In genomic region chr11:46204841-46205240, GRCm38 (mm10) we compare ENCODE assay signal across 22 mouse cellular contexts. TPM values are rescaled to one million over a fixed set of nuclear protein-coding genes. Genes with fewer than 3 reads are reported as not detected.
A peak's percentile ranks its signal among the peaks of the same experiment; 100 is the strongest.
DNase-seq lines count a peak whose midpoint lies in the region; ATAC-seq and TF ChIP-seq lines count a peak whose summit lies in the region.
"Had no signal": no experiment of that assay in that cellular context is flagged by ENCODE, and none has a peak within 500 bp of the region (broad histone marks: within the 10 kb centered on the region; RNA-seq: fewer than 3 reads in every experiment).

No protein-coding gene starts in this region.

- H3K27me3 ChIP-seq in forebrain, embryonic 11.5 days (ENCODE audit: control insufficient read depth, insufficient read depth, low read length) = no peaks in the 10 kb centered on the region
- no peaks in the 10 kb centered on the region for H3K27me3 ChIP-seq in forebrain, embryonic 10.5 days (ENCODE audit: poor library complexity, severe bottlenecking)
- no peaks in the 10 kb centered on the region for H3K27me3 ChIP-seq in kidney, embryonic 14.5 days (ENCODE audit: control insufficient read depth, insufficient read depth, low read length)
- no peaks in the 10 kb centered on the region for H3K27me3 ChIP-seq in CH12.LX (replicated peaks)
- H3K27me3 ChIP-seq: neural tube, embryonic 15.5 days had no signal

- no peaks in the 10 kb centered on the region for H3K4me1 ChIP-seq in forebrain, embryonic 11.5 days (replicated peaks; ENCODE audit: control insufficient read depth, insufficient read depth, low read length)
- peaks cover 11% of the 10 kb centered on the region for H3K4me1 ChIP-seq in forebrain, embryonic 10.5 days
- peaks cover 20% of the 10 kb centered on the region for H3K4me1 ChIP-seq in kidney, embryonic 14.5 days (ENCODE audit: control insufficient read depth, insufficient read depth, low read length)
- peaks cover 0 to under 1% of the 10 kb centered on the region in 2 experiments; a peak in 1 of 4 replicates for H3K4me1 ChIP-seq in CH12.LX (ENCODE audit: control insufficient read depth in 1 of 2, insufficient read depth in 2 of 2)
- H3K4me1 ChIP-seq: neural tube, embryonic 15.5 days had no signal

- no peak overlapping the region for H3K4me3 ChIP-seq in forebrain, embryonic 11.5 days (ENCODE audit: low read depth, low read length)
- no peak overlapping the region for H3K4me3 ChIP-seq in forebrain, embryonic 10.5 days
- H3K4me3 ChIP-seq in kidney, embryonic 14.5 days (ENCODE audit: low read length) = no peak overlapping the region
- H3K4me3 ChIP-seq in CH12.LX (replicated peaks in 1 of 3; ENCODE audit: low read depth in 2 of 3, low read length in 2 of 3, poor library complexity in 1 of 3) = no peak overlapping the region
- H3K4me3 ChIP-seq: limb, embryonic 10.5 days; neural tube, embryonic 15.5 days had no signal

- no peaks in the 10 kb centered on the region; the same call in 1 of the 2 replicates for H3K36me3 ChIP-seq in forebrain, embryonic 11.5 days (ENCODE audit: control insufficient read depth, insufficient read depth, low read length)
- peaks cover 32% of the 10 kb centered on the region for H3K36me3 ChIP-seq in forebrain, embryonic 10.5 days (replicated peaks)
- no peaks in the 10 kb centered on the region for H3K36me3 ChIP-seq in kidney, embryonic 14.5 days (ENCODE audit: control insufficient read depth, insufficient read depth, low read length)
- peaks cover 90 to 98% of the 10 kb centered on the region in 2 experiments for H3K36me3 ChIP-seq in CH12.LX (replicated peaks in 1 of 2; ENCODE audit: control insufficient read depth in 1 of 2, insufficient read depth in 1 of 2, low read length in 1 of 2)
- H3K36me3 ChIP-seq: limb, embryonic 10.5 days had no signal

- no peak for ATAC-seq in forebrain, embryonic 11.5 days (replicated peaks; ENCODE audit: low FRiP score)
- no peak for ATAC-seq in kidney, embryonic 14.5 days (ENCODE audit: low FRiP score, low TSS enrichment)
- ATAC-seq: forebrain, embryonic 16.5 days had no signal

- TF ChIP-seq RAD21 in CH12.LX (IDR thresholded peaks at IDR 0.05; ENCODE audit: low read depth, low read length) = no peak

- DNase-seq in forebrain, embryonic 11.5 days (ENCODE audit: low spot score) = peak; percentile 42
- no peak for DNase-seq in forebrain, embryonic 10.5 days (ENCODE audit: extremely low spot score, low spot score)
- DNase-seq in kidney, adult 18-20 months = peak; percentile 41
- no peak for DNase-seq in CH12.LX (ENCODE audit: extremely low read depth)
- peak; percentile 12 for DNase-seq in kidney, postnatal 14 days
- no peak for DNase-seq in layer of hippocampus, adult 8-10 months (ENCODE audit: low spot score in 2 of 2)
- no peak for DNase-seq in right cerebral cortex, adult 18-20 months
- DNase-seq: adrenal gland, postnatal 25 days; cerebellum, adult 8-10 months; cerebellum, postnatal 36 days; embryo, embryonic 11 days; gastrocnemius, postnatal 10 days; heart, adult 18-20 months; lung, postnatal 14 days had no signal

- no peak for TF ChIP-seq EP300 in CH12.LX (IDR thresholded peaks at IDR 0.05; ENCODE audit: low read length)

- H3K4me2 ChIP-seq in forebrain, embryonic 11.5 days (ENCODE audit: low read depth, low read length, severe bottlenecking) = no peak overlapping the region
- no peak overlapping the region for H3K4me2 ChIP-seq in kidney, embryonic 14.5 days (replicated peaks; ENCODE audit: low read depth, low read length)
- no peak overlapping the region for H3K4me2 ChIP-seq in CH12.LX (ENCODE audit: insufficient read depth, low read depth, poor library complexity, severe bottlenecking)
- H3K4me2 ChIP-seq: midbrain, embryonic 11.5 days; neural tube, embryonic 15.5 days had no signal

- TF ChIP-seq CTCF in CH12.LX (conservative IDR thresholded peaks at IDR 0.05 in 1 of 2, IDR thresholded peaks at IDR 0.05 in 1 of 2; ENCODE audit: low read depth in 2 of 2, low read length in 2 of 2) = no peak

- dilution Hi-C loops in CH12.LX (cut with MboI; ENCODE audit: extremely low pct_ligation_motif_present, extremely low pct_unique_long_range_greater_than_20kb, low sequenced_read_pairs) = no loop called here

- no peaks in the 10 kb centered on the region for H3K9me3 ChIP-seq in forebrain, embryonic 11.5 days (ENCODE audit: control insufficient read depth, low read length)
- no peaks in the 10 kb centered on the region for H3K9me3 ChIP-seq in forebrain, embryonic 10.5 days
- H3K9me3 ChIP-seq in kidney, embryonic 14.5 days (ENCODE audit: control insufficient read depth, low read length) = no peaks in the 10 kb centered on the region
- H3K9me3 ChIP-seq in CH12.LX (replicated peaks; ENCODE audit: low read length) = no peaks in the 10 kb centered on the region
- H3K9me3 ChIP-seq: limb, embryonic 10.5 days; neural tube, embryonic 15.5 days had no signal

- H3K79me2 ChIP-seq in CH12.LX (replicated peaks; ENCODE audit: control insufficient read depth, extremely low read depth, insufficient read depth, poor library complexity, severe bottlenecking) = no peaks in the 10 kb centered on the region

- no peak overlapping the region for H3K27ac ChIP-seq in forebrain, embryonic 11.5 days (ENCODE audit: low read depth, low read length)
- no peak overlapping the region for H3K27ac ChIP-seq in forebrain, embryonic 10.5 days
- H3K27ac ChIP-seq in kidney, embryonic 14.5 days (ENCODE audit: low read depth, low read length) = no peak overlapping the region
- no peak overlapping the region for H3K27ac ChIP-seq in CH12.LX (ENCODE audit: insufficient read depth, low read depth)
- H3K27ac ChIP-seq: limb, embryonic 10.5 days; neural tube, embryonic 15.5 days had no signal

- no peak overlapping the region for H3K9ac ChIP-seq in forebrain, embryonic 11.5 days (ENCODE audit: low read length)
- no peak overlapping the region for H3K9ac ChIP-seq in kidney, embryonic 14.5 days (ENCODE audit: low read depth, low read length)
- no peak overlapping the region for H3K9ac ChIP-seq in CH12.LX (ENCODE audit: insufficient read depth, low read depth)
- H3K9ac ChIP-seq: neural tube, embryonic 15.5 days had no signal

- TF ChIP-seq POLR2A in CH12.LX (IDR thresholded peaks at IDR 0.05; ENCODE audit: low read depth, low read length) = no peak

- in situ Hi-C loops in CH12.LX (cut with MboI; ENCODE audit: low pct_ligation_motif_present, low pct_unique_long_range_greater_than_20kb, low sequenced_read_pairs) = no loop called here

- WGBS in forebrain, embryonic 11.5 days = 83% methylated on average over 9 of the region's 9 CpGs
- WGBS in forebrain, embryonic 10.5 days = 89% methylated on average over 9 of the region's 9 CpGs
- WGBS in kidney, embryonic 14.5 days = 86% methylated on average over 9 of the region's 9 CpGs

TF ChIP-seq in CH12.LX, 34 proteins besides CTCF, POLR2A, EP300 and RAD21:
- no peak for TF ChIP-seq GABPA (IDR thresholded peaks at IDR 0.05; ENCODE audit: insufficient replicate concordance, low read depth, low read length)
- no peak for TF ChIP-seq SIN3A (IDR thresholded peaks at IDR 0.05; ENCODE audit: low read length)
- no peak for TF ChIP-seq NELFE (IDR thresholded peaks at IDR 0.05; ENCODE audit: low read depth, low read length)
- 0 out of 2 replicates have a peak, but pooled peaks have one; percentile 8 for TF ChIP-seq POLR2AphosphoS2 (IDR thresholded peaks at IDR 0.05; ENCODE audit: low read depth, low read length)

RNA-seq across cellular contexts. Expression of gene Fndc9, which starts 30.5 kb away (rescaled TPM):
- polyA plus RNA-seq in forebrain, embryonic 11.5 days (2014; fragmentation: Nextera tagmentation; extraction: Ambion mirVana) = 0.65 and 1.5 TPM in 2 replicates
- polyA plus RNA-seq in forebrain, embryonic 10.5 days (2016; fragmentation: Nextera tagmentation; extraction: Ambion mirVana) = 0.43 and 0.66 TPM in 2 replicates
- polyA plus RNA-seq in kidney, embryonic 14.5 days (2014; fragmentation: Nextera tagmentation; extraction: Ambion mirVana) = 0.11 TPM in 1 of 2 replicates, not detected in the other
- total RNA-seq in CH12.LX (2012; rRNA removed) (3.8 and 3.9 TPM in 2 replicates), CH12.LX (2014; rRNA removed) (not detected in 2 replicates)
- polyA plus RNA-seq in CH12.LX (2012; ENCODE audit: insufficient read length, low read depth) = 12.1 and 12.5 TPM in 2 replicates
- 1 to 10 TPM in 3 of 4 experiments, under 1 TPM in 1; 0.73 to 1.3 (median 1.2) TPM for total RNA-seq in layer of hippocampus, adult 8-10 months (2022)
- total RNA-seq: adrenal gland, postnatal 25 days; gastrocnemius, postnatal 10 days; heart, adult 18-20 months; heart, postnatal 10 days; megakaryocyte progenitor cell, adult 5-6 weeks had no signal
- polyA plus RNA-seq: liver, embryonic 16.5 days had no signal

RNA-seq across cellular contexts. Expression of gene Nipal4, which starts 38.5 kb away (rescaled TPM):
- 1.4 and 1.6 TPM in 2 replicates for polyA plus RNA-seq in forebrain, embryonic 11.5 days (2014; fragmentation: Nextera tagmentation; extraction: Ambion mirVana)
- polyA plus RNA-seq in forebrain, embryonic 10.5 days (2016; fragmentation: Nextera tagmentation; extraction: Ambion mirVana) = 1.6 and 1.7 TPM in 2 replicates
- polyA plus RNA-seq in kidney, embryonic 14.5 days (2014; fragmentation: Nextera tagmentation; extraction: Ambion mirVana) = 0.13 and 0.22 TPM in 2 replicates
- total RNA-seq in CH12.LX (2012; rRNA removed) (0.08 TPM in 2 replicates), CH12.LX (2014; rRNA removed) (not detected in 2 replicates)
- not detected in 2 replicates for polyA plus RNA-seq in CH12.LX (2012; ENCODE audit: insufficient read length, low read depth)
- total RNA-seq in layer of hippocampus, adult 8-10 months (2022) = 1 to 10 TPM; 2.1 to 2.6 (median 2.2) TPM
- total RNA-seq: heart, adult 18-20 months; megakaryocyte progenitor cell, adult 5-6 weeks had no signal

Comparison
In these comparisons a context has a peak if more than half of its experiments do, and no peak if none do; other contexts are left out.
1. DNase-seq: peak in forebrain, embryonic 11.5 days (single experiment), kidney, adult 18-20 months (single experiment) and kidney, postnatal 14 days (single experiment); none in forebrain, embryonic 10.5 days (single experiment), CH12.LX (single experiment), layer of hippocampus, adult 8-10 months (0 of 2) and right cerebral cortex, adult 18-20 months (single experiment).